Mouse (Mus musculus): ENCODE results near the gene BC051665.

GRCm38 (mm10) chr13:60757292-60757691, 28.9 kb downstream of the BC051665 start:
- TF ChIP-seq CTCF (IDR thresholded peaks at IDR 0.05; ENCODE audit: low read depth, low read length): no peak
- TF ChIP-seq POLR2AphosphoS5 (IDR thresholded peaks at IDR 0.05; ENCODE audit: insufficient replicate concordance, low read depth, low read length): no peak
- no peak for TF ChIP-seq GATA1 (IDR thresholded peaks at IDR 0.05; ENCODE audit: borderline replicate concordance, low read length)
- TF ChIP-seq TAL1 (conservative IDR thresholded peaks at IDR 0.05; ENCODE audit: low read depth, low read length): no peak
